Mouse (Mus musculus) olfactory bulb, adult 2 months (tissue): ENCODE results near the gene Rap1gap.

Experiments
- CTCF ChIP-seq: fragments of 200-500 bp; IDR thresholded peaks from 2 replicates; pipeline ENCODE4 v1.5.1; 2012; ENCODE audit warnings: low read depth, mild to moderate bottlenecking, low read length, moderate library complexity; ENCODE audit not compliant: insufficient read depth
- POLR2A ChIP-seq: fragments of 200-500 bp; IDR thresholded peaks from 2 replicates; pipeline ENCODE4 v1.6.1; 2012; ENCODE audit warnings: mild to moderate bottlenecking, low read depth, low read length, moderate library complexity; ENCODE audit not compliant: insufficient read depth

DNA sequence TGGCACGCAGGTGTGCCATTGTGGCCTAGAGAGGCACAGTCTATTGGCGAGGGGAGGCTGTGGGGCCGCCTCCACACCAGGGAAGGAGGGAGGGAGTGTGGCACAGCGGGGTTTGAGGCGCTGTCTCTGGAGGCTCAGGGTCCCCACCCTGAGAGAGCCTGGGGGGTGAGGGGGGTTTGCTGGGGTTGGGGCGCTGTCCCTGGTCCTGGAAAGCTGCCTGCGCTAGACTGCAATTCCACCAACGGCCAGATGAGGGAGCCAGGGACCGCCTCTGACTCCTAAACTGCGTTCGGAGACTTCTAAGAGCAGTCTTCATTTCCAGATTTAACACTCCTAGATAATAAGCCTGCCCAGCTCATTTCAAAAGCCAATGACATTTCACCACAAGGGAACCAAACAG lies 11.5 kb downstream of the Rap1gap start:
- peak; percentile 85 for TF ChIP-seq CTCF
- TF ChIP-seq POLR2A, result no peak
